Mouse (Mus musculus) lung, postnatal 36 days (tissue): ENCODE data around the gene Commd7.

Experiments
- DNase-seq: peaks from one replicate; pipeline ENCODE4 v3.0.0; 2022; ENCODE audit warnings: mixed read lengths

Gene Commd7

GRCm38 (mm10) chr2:153618889-153619288 is 13.7 kb downstream of the Commd7 start:
- DNase-seq, result no peak

- DNase-seq, result no peak
Measured at GRCm38 (mm10) chr2:153618439-153618838, 14.1 kb downstream of the Commd7 start.

- no peak for DNase-seq
Measured at GRCm38 (mm10) chr2:153616893-153617292, 15.7 kb downstream of the Commd7 start.

DNA sequence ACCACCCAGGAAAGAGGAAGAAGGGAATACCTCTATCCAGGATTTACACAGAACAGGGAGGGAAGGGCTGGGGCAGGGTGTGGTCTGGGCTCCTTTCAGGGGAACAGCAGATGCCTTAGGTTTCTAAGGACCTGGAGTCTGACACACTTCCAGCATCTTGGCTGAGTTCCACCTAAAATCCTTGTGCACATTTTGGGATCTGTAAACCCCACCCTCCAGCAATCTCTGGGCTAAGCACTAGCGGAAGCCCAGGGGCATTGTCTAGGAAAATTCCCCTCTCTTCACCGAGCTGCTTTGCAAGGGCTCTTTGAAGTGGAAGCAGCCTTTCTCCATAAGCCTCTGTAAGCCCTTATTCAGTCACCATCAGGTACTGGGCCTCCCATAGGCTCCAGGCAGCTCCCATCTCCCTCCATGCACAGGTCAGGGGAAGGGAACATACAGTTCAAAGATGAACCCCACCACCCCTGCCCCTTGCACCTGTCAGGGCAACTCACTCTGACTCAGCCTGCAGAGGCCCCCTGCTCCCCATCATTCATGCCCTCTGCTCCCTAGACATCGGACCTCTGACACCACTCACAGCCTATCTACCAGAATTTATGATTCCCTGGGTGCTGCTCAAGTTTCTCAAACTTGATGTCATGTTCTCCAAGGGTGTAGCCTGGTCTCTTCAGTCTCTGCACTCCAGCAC is 19.8 kb downstream of the Commd7 start:
- DNase-seq, result peak; percentile 36

DNA sequence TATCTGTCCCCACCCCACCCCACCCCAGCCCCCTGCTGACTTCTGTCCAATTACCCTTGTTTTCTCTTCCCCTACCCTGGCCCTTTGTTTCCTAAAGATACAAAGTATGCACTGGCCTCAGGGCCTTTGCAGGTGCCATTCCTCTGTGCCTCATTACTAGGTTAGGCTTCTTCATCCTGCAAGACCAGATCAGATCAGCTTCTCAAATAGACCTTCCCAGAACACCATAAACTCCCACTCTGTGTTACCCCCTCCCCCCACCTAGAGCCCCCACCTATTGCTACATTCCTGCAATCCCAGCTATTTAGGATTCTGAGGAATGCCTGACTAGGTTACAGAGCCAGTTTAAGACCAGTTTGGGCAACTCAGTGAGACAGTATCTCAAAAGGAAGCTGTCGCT is 20.8 kb downstream of the Commd7 start:
- no peak for DNase-seq

DNA sequence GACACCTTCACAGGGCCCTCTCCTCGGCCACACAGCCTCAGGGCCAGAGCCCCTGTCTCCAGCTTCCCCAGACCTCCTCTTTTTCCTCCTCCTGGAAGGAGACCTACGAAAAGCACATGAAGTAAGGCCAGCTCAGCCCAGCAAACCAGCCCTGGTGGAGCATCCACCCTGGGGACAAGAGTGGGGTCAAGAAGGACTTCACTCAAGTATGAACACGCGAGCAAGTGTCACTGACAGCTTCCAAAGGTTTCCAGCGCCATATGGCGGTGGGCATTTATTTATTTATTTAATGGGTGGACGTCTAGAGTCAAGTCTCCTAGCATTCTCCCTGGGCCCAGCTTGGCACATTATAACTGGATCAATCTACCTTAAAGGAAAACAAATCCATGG is 21.3 kb downstream of the Commd7 start:
- no peak for DNase-seq

GRCm38 (mm10) chr2:153610426-153611240 is 21.9 kb downstream of the Commd7 start:
- DNase-seq, result no peak

GRCm38 (mm10) chr2:153609548-153609947 is 23.0 kb downstream of the Commd7 start:
- DNase-seq, result peak; percentile 92

DNA sequence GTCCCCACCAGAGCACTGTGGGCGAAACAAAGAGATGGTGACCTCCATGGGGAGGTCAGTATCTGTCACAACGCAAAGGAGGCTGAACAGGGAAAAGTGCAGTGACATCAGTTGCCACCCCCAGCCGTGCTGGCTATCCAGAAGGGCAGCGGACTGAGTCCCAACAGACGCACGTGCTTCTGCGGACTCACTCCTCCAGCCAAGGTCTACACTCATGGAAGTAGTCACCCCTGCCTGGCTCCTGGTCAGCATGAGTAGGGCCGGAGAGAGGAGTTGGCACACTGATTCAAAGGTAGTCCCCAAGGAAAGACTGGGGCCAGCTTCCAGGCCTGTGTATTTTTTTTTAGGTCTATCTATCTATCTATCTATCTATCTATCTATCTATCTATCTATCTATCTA is 23.5 kb downstream of the Commd7 start:
- no peak for DNase-seq

GRCm38 (mm10) chr2:153607870-153608515 is 24.6 kb downstream of the Commd7 start:
- DNase-seq, result peak; percentile 51

GRCm38 (mm10) chr2:153606421-153606820 is 26.2 kb downstream of the Commd7 start:
- DNase-seq, result peak; percentile 45

DNA sequence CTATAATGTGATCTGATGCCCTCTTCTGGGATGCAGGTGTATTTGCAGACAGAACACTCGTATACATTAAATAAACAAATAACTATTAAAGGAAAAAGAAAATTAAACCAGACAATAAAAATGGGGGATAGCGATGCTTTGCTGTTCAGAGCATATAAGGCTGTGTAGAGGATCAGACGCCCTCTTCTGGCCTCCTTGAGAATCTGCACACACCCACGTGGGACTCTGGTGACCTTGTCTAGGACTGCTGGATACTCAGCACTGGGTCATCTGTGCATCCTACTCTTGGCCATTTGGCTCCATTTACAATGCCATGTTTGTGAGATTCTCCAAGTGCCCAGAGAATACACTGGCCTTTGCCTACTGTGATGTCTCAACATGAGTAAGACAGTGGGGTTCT is 28.9 kb downstream of the Commd7 start:
- no peak for DNase-seq

DNA sequence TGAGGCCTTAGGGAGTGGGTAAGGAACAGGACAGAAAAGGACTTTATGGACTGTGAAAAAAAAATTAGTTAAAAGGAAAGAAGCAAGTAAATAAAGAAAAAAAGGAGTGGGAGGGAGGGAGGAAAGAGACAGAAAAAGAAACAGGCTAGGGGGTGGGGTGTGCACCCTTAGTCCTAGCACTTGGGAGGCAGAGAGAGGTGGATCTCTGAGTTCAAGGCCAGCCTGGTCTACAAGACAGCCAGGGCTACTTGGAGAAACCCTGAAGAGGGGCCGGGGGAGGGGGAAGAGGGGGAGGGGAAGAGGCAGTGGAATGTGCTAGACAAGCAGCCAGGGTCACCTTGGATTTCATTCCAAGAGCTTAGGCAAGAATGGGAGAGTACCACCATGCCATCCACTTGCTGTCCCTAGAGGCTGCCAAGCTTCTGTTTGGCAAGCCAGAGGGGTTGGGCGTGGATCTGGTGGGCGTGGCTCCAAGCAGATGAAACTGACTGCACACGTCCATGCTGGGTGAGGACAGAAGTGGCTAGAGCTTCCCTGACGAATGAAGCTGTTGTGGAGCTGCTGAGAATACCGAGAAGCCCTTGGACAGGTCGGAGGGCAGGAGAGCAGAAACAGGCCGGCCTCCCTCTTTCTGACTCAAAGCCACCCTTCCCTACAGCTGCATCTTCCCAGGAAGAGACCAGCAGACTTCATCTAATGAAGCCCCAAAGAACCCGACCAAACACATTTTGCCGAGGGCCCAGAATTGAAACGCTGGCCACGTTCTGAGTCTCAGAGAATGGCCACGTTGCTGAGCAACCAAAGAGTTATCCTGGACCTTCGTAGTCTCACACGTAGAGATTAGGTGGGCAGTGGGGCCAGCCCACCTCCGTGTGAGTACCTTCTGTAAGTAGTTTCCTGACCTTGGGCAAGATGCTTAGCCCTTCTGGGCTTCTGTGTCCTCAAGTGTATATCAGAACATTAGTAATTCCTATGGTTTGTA is 31.6 kb downstream of the Commd7 start:
- peak; percentile 73 for DNase-seq

DNA sequence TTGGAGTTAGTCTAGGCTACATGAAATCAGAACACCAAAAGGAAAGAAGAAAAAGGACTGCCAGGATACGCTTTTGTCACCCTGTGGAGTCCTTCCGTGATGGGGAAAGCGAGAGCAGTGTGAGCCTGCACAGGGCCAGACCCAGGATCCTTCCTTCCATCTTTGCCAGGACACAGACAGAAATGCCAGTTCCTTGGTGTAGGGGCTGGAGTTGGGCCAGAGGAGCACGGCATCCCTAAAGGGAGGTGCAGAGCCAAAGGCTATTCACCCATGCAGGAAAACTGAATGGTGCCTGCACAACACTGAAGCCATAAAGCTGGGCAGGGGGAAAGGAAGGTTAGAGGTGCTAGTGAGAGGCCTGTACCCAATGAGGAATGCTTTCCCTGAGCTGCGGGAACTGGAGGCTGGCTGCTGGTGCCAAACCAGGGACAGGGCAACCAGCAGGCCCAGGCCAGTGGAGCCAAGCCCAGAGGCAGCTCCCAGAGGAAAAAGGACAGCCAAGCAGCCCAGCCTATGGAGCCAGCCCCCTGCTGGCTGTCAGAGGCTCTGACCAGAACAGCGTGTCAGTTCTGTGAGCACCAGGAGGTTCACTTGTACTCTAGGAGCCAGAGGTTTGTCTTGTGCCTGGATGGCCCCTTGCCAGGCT is 32.4 kb downstream of the Commd7 start:
- peak; percentile 30 for DNase-seq

- DNase-seq, result no peak
Measured at GRCm38 (mm10) chr2:153597626-153598025, 35.0 kb downstream of the Commd7 start.

DNA sequence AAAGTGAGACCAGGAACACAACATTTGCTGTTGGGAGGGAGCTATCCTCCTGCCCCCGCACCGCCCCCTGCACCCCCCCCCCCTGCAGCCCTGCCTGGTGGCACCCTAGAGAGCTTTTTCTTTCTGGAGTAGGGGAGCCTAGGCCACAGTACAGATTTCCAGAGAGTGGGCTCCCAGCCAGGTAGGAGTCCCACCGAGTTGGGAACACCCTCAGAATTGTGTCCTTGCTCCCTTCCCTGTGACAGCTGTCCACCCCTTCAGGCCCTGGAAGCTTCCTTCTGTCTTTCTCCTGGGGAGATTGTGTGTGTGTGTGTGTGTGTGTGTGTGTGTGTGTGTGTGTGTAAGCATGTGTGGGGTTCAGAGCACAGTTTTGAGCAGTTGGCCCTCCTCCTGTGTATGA is 35.6 kb downstream of the Commd7 start:
- DNase-seq, result no peak

GRCm38 (mm10) chr2:153594998-153595397 is 37.6 kb downstream of the Commd7 start:
- no peak for DNase-seq

DNA sequence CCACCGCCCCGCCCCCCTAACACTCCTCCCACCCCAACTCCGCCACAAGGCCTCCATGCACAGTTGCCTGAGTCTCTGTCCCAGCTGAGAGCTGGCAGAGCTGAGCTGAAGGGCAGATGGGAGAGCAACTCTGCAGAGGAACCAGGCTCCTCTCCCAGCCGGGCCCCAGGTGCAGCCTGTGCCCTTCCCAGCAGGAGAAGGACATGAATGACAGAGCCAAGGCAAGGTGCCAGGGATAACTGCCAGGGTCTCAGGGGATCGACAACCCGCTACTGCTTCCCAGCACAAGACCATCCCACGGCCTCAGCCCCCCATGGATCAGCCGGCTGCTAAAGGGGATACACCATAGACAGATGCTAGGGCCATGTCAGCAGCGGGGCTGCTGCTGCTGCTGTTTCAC is 39.4 kb downstream of the Commd7 start:
- no peak for DNase-seq

GRCm38 (mm10) chr2:153592056-153593014 is 40.2 kb downstream of the Commd7 start:
- DNase-seq, result no peak

- peak; percentile 86 for DNase-seq
Measured at GRCm38 (mm10) chr2:153586515-153587174, 45.9 kb downstream of the Commd7 start.
